Mouse (Mus musculus): ENCODE measurements at regions not wholly inside any gene's neighbourhood (a gene's known extent, or its start where the extent isn't known, plus 50 kb on each side); places are given as distances from the start of the nearest gene placed in this dataset.

- Histone ChIP-seq H3K4me1 (ENCODE audit: control insufficient read depth, insufficient read depth, low read depth, low read length) (peaks cover 12% of the 10 kb centered on the region), H3K9me3 (ENCODE audit: control insufficient read depth, low read length) (no peaks in the 10 kb centered on the region), H3K27ac (ENCODE audit: low read depth, low read length) (no peak overlapping the region), H3K4me3 (ENCODE audit: low read length) (no peak overlapping the region), H3K27me3 (replicated peaks; ENCODE audit: control insufficient read depth, insufficient read depth, low read length) (no peaks in the 10 kb centered on the region), H3K4me2 (ENCODE audit: low read length) (no peak overlapping the region), H3K36me3 (ENCODE audit: control insufficient read depth, insufficient read depth, low read length) (no peaks in the 10 kb centered on the region), H3K9ac (ENCODE audit: low read depth, low read length) (no peak overlapping the region)
- ATAC-seq, result no peak
- 88% methylated on average over 2 of the region's 2 CpGs for WGBS
Measured at GRCm38 (mm10) chr9:61166115-61166514, 206.1 kb upstream of the Tle3 start.

- H3K27ac ChIP-seq (ENCODE audit: low read depth, low read length), result no peak overlapping the region
- H3K36me3 ChIP-seq (ENCODE audit: control insufficient read depth, insufficient read depth, low read length), result no peaks in the 10 kb centered on the region
- H3K9ac ChIP-seq (ENCODE audit: low read depth, low read length), result no peak overlapping the region
- H3K9me3 ChIP-seq (ENCODE audit: control insufficient read depth, low read length), result no peaks in the 10 kb centered on the region
- ATAC-seq, result no peak
- no peak overlapping the region for H3K4me2 ChIP-seq (ENCODE audit: low read length)
- no peaks in the 10 kb centered on the region for H3K27me3 ChIP-seq (replicated peaks; ENCODE audit: control insufficient read depth, insufficient read depth, low read length)
- H3K4me1 ChIP-seq (ENCODE audit: control insufficient read depth, insufficient read depth, low read depth, low read length), result peaks cover 12% of the 10 kb centered on the region
- no peak overlapping the region for H3K4me3 ChIP-seq (ENCODE audit: low read length)
- WGBS, result 75% methylated on average over 11 of the region's 11 CpGs
Measured at GRCm38 (mm10) chr9:61167097-61167842, 204.9 kb upstream of the Tle3 start.

- no peak overlapping the region for H3K27ac ChIP-seq (ENCODE audit: low read depth, low read length)
- no peak overlapping the region for H3K4me3 ChIP-seq (ENCODE audit: low read length)
- H3K9ac ChIP-seq (ENCODE audit: low read depth, low read length), result no peak overlapping the region
- no peaks in the 10 kb centered on the region for H3K9me3 ChIP-seq (ENCODE audit: control insufficient read depth, low read length)
- WGBS, result 84% methylated on average over 7 of the region's 7 CpGs
- no peak for ATAC-seq
- H3K4me2 ChIP-seq (ENCODE audit: low read length), result no peak overlapping the region
- H3K27me3 ChIP-seq (replicated peaks; ENCODE audit: control insufficient read depth, insufficient read depth, low read length), result no peaks in the 10 kb centered on the region
- peaks cover 7% of the 10 kb centered on the region for H3K4me1 ChIP-seq (ENCODE audit: control insufficient read depth, insufficient read depth, low read depth, low read length)
- H3K36me3 ChIP-seq (ENCODE audit: control insufficient read depth, insufficient read depth, low read length), result no peaks in the 10 kb centered on the region
Measured at GRCm38 (mm10) chr9:61168931-61169330, 203.2 kb upstream of the Tle3 start.

GRCm38 (mm10) chr9:61169506-61170090 is 202.6 kb upstream of the Tle3 start:
- H3K9me3 ChIP-seq (ENCODE audit: control insufficient read depth, low read length), result no peaks in the 10 kb centered on the region
- no peaks in the 10 kb centered on the region for H3K36me3 ChIP-seq (ENCODE audit: control insufficient read depth, insufficient read depth, low read length)
- WGBS, result 89% methylated on average over 9 of the region's 9 CpGs
- H3K9ac ChIP-seq (ENCODE audit: low read depth, low read length), result no peak overlapping the region
- no peak overlapping the region for H3K4me3 ChIP-seq (ENCODE audit: low read length)
- peaks cover 5% of the 10 kb centered on the region for H3K4me1 ChIP-seq (ENCODE audit: control insufficient read depth, insufficient read depth, low read depth, low read length)
- no peak overlapping the region for H3K4me2 ChIP-seq (ENCODE audit: low read length)
- ATAC-seq, result no peak
- no peak overlapping the region for H3K27ac ChIP-seq (ENCODE audit: low read depth, low read length)
- H3K27me3 ChIP-seq (replicated peaks; ENCODE audit: control insufficient read depth, insufficient read depth, low read length), result no peaks in the 10 kb centered on the region

GRCm38 (mm10) chr9:61170921-61171320 is 201.2 kb upstream of the Tle3 start:
- Histone ChIP-seq H3K4me3 (ENCODE audit: low read length) (no peak overlapping the region), H3K36me3 (ENCODE audit: control insufficient read depth, insufficient read depth, low read length) (no peaks in the 10 kb centered on the region), H3K9ac (ENCODE audit: low read depth, low read length) (no peak overlapping the region), H3K4me2 (ENCODE audit: low read length) (no peak overlapping the region), H3K4me1 (ENCODE audit: control insufficient read depth, insufficient read depth, low read depth, low read length) (peaks cover 2% of the 10 kb centered on the region; the same call in 1 of the 2 replicates), H3K27ac (ENCODE audit: low read depth, low read length) (no peak overlapping the region), H3K9me3 (ENCODE audit: control insufficient read depth, low read length) (no peaks in the 10 kb centered on the region), H3K27me3 (replicated peaks; ENCODE audit: control insufficient read depth, insufficient read depth, low read length) (no peaks in the 10 kb centered on the region)
- no peak for ATAC-seq
- 89% methylated on average over 6 of the region's 6 CpGs for WGBS

- H3K27me3 ChIP-seq (replicated peaks; ENCODE audit: control insufficient read depth, insufficient read depth, low read length), result no peaks in the 10 kb centered on the region
Measured at GRCm38 (mm10) chr9:61172421-61172820, 199.7 kb upstream of the Tle3 start.

GRCm38 (mm10) chr9:61173548-61173947 is 198.6 kb upstream of the Tle3 start:
- Histone ChIP-seq H3K4me1 (ENCODE audit: control insufficient read depth, insufficient read depth, low read depth, low read length) (peaks cover 2% of the 10 kb centered on the region; the same call in 1 of the 2 replicates), H3K36me3 (ENCODE audit: control insufficient read depth, insufficient read depth, low read length) (no peaks in the 10 kb centered on the region), H3K4me2 (ENCODE audit: low read length) (no peak overlapping the region), H3K9ac (ENCODE audit: low read depth, low read length) (no peak overlapping the region), H3K4me3 (ENCODE audit: low read length) (no peak overlapping the region), H3K9me3 (ENCODE audit: control insufficient read depth, low read length) (no peaks in the 10 kb centered on the region), H3K27ac (ENCODE audit: low read depth, low read length) (no peak overlapping the region), H3K27me3 (replicated peaks; ENCODE audit: control insufficient read depth, insufficient read depth, low read length) (no peaks in the 10 kb centered on the region)
- ATAC-seq, result no peak

More at GRCm38 (mm10) chr9:61172421-61172820, 199.7 kb upstream of the Tle3 start:
- Histone ChIP-seq H3K36me3 (ENCODE audit: control insufficient read depth, insufficient read depth, low read length) (no peaks in the 10 kb centered on the region), H3K9me3 (ENCODE audit: control insufficient read depth, low read length) (no peaks in the 10 kb centered on the region), H3K9ac (ENCODE audit: low read depth, low read length) (no peak overlapping the region), H3K4me2 (ENCODE audit: low read length) (no peak overlapping the region), H3K27ac (ENCODE audit: low read depth, low read length) (no peak overlapping the region), H3K4me1 (ENCODE audit: control insufficient read depth, insufficient read depth, low read depth, low read length) (peaks cover 2% of the 10 kb centered on the region; the same call in 1 of the 2 replicates), H3K4me3 (ENCODE audit: low read length) (no peak overlapping the region)
- no peak for ATAC-seq

- no peak for ATAC-seq
- H3K4me2 ChIP-seq (ENCODE audit: low read length), result no peak overlapping the region
- H3K27me3 ChIP-seq (replicated peaks; ENCODE audit: control insufficient read depth, insufficient read depth, low read length), result no peaks in the 10 kb centered on the region
- no peak overlapping the region for H3K9ac ChIP-seq (ENCODE audit: low read depth, low read length)
- peaks cover 2% of the 10 kb centered on the region; the same call in 1 of the 2 replicates for H3K4me1 ChIP-seq (ENCODE audit: control insufficient read depth, insufficient read depth, low read depth, low read length)
- H3K9me3 ChIP-seq (ENCODE audit: control insufficient read depth, low read length), result no peaks in the 10 kb centered on the region
- no peaks in the 10 kb centered on the region for H3K36me3 ChIP-seq (ENCODE audit: control insufficient read depth, insufficient read depth, low read length)
- no peak overlapping the region for H3K4me3 ChIP-seq (ENCODE audit: low read length)
- no peak overlapping the region for H3K27ac ChIP-seq (ENCODE audit: low read depth, low read length)
- WGBS, result 95% methylated on average over 2 of the region's 2 CpGs
Measured at GRCm38 (mm10) chr9:61175381-61175780, 196.8 kb upstream of the Tle3 start.

GRCm38 (mm10) chr9:61176856-61177255 is 195.3 kb upstream of the Tle3 start:
- ATAC-seq, result no peak
- H3K27ac ChIP-seq (ENCODE audit: low read depth, low read length), result no peak overlapping the region
- peaks cover 2% of the 10 kb centered on the region; the same call in 1 of the 2 replicates for H3K4me1 ChIP-seq (ENCODE audit: control insufficient read depth, insufficient read depth, low read depth, low read length)
- no peak overlapping the region for H3K4me3 ChIP-seq (ENCODE audit: low read length)
- no peaks in the 10 kb centered on the region for H3K36me3 ChIP-seq (ENCODE audit: control insufficient read depth, insufficient read depth, low read length)
- 91% methylated on average over 3 of the region's 3 CpGs for WGBS
- H3K9me3 ChIP-seq (ENCODE audit: control insufficient read depth, low read length), result no peaks in the 10 kb centered on the region
- H3K4me2 ChIP-seq (ENCODE audit: low read length), result no peak overlapping the region
- H3K27me3 ChIP-seq (replicated peaks; ENCODE audit: control insufficient read depth, insufficient read depth, low read length), result no peaks in the 10 kb centered on the region
- H3K9ac ChIP-seq (ENCODE audit: low read depth, low read length), result no peak overlapping the region
